8 mouse cellular contexts compared by ENCODE assay signal in the genomic region with DNA sequence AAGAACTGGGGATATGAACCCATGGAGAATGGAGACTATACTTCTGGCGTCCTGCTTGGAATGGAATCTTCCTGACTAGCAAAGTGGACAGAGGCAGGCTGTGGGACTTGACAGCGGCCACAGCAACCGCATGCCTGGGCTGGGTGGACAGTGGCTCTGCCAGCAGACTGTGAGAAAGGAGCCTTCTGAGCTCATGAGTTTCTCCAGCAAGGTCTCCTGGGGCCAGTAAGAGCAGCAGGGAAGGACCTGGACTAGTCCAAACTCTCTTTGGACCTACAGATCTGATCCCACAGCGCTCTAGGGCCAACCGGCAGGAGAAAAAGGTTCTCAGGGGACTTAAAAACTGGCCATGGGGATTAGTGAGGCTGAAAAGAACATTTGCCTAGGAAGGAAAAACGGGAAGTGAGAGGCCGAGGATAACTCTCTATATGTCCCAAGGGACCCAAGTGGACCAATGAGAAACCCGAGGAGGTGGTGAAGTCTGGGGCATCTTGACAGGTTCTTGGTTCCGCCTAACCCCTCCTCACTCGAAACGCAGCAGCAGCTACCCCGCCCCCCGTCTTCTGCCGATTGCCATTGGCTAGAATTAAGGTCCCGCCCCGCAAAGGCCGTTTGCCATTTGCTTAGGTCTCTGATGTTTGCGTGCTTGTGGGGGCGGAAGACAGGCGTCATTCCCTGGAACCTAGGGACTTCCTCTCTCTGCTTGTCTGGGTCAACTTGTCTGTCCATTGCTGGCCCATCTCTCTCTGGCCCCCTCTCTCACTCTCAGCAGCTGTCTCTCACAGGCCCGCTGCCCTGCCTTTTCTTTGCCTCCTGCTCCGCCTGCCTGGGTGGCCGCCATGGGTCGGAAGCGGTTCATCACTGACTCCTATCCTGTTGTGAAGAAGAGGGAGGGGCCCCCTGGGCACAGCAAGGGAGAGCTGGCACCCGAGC. TPM values are rescaled to one million over a fixed set of nuclear protein-coding genes. Genes with fewer than 3 reads are reported as not detected.
A peak's percentile ranks its signal among the peaks of the same experiment; 100 is the strongest.
DNase-seq lines count a peak whose midpoint lies in the region; ATAC-seq and TF ChIP-seq lines count a peak whose summit lies in the region.

A gene (plus strand): TSS at position 647 of the 933 bp plus-strand sequence.

- peak within 1 kb of the TSS; percentile 59 for H3K9ac ChIP-seq in hindbrain, postnatal 0 days (replicated peaks; ENCODE audit: low read length)

- peak; percentile 79 for ATAC-seq in common myeloid progenitor, adult 5-6 weeks (replicated peaks; ENCODE audit: low read depth, poor library complexity, severe bottlenecking)
- peak; percentile 95 for ATAC-seq in hindbrain, postnatal 0 days

- H3K36me3 ChIP-seq in hindbrain, postnatal 0 days (ENCODE audit: insufficient read depth, low read length), result no peaks in the 10 kb centered on the region
- peaks cover 10% of the 10 kb centered on the region for H3K36me3 ChIP-seq in megakaryocyte, embryonic 14.5 days (replicated peaks; ENCODE audit: low read length)

- no peaks in the 10 kb centered on the region for H3K9me3 ChIP-seq in hindbrain, postnatal 0 days (ENCODE audit: low read length)
- no peaks in the 10 kb centered on the region for H3K9me3 ChIP-seq in megakaryocyte, embryonic 14.5 days

- peaks cover 6% of the 10 kb centered on the region; the same call in 1 of the 2 replicates for H3K4me1 ChIP-seq in hindbrain, postnatal 0 days (ENCODE audit: insufficient read depth, low read length)
- peaks cover 74% of the 10 kb centered on the region for H3K4me1 ChIP-seq in megakaryocyte, embryonic 14.5 days

- peak within 1 kb of the TSS; percentile 98 for H3K27ac ChIP-seq in gastrocnemius, adult 2 months
- peak within 1 kb of the TSS; percentile 77 for H3K27ac ChIP-seq in hindbrain, postnatal 0 days

- 11% methylated on average over 26 of the region's 26 CpGs for WGBS in hindbrain, postnatal 0 days

- H3K4me3 ChIP-seq in gastrocnemius, adult 2 months, result peak within 1 kb of the TSS; percentile 89
- H3K4me3 ChIP-seq in hindbrain, postnatal 0 days (ENCODE audit: low read length), result peak within 1 kb of the TSS; percentile 44
- H3K4me3 ChIP-seq in megakaryocyte, embryonic 14.5 days (replicated peaks), result peak within 1 kb of the TSS; percentile 95

- peak; percentile 95 for DNase-seq in ZHBTc4 (ENCODE audit: low read depth, low spot score)
- DNase-seq in gastrocnemius, adult 2 months, result peak; percentile 99
- peak; percentile 97 for DNase-seq in hindbrain, postnatal 0 days (ENCODE audit: low spot score)
- peak; percentile 85 to 98 for DNase-seq in left cerebral cortex, adult 8-10 months (ENCODE audit: low spot score in 2 of 2)
- peak; percentile 98 to 99 for DNase-seq in right cerebral cortex, postnatal 10 days (ENCODE audit: low spot score in 2 of 2)
- peak; percentile 92 for DNase-seq in urinary bladder, postnatal 25 days (ENCODE audit: low spot score)

- intact Hi-C loops in gastrocnemius, adult 2 months (cut with DNase I), result no loop called here

- peak within 1 kb of the TSS; percentile 80 for H3K4me2 ChIP-seq in hindbrain, postnatal 0 days (ENCODE audit: low read depth, low read length)

- no peaks in the 10 kb centered on the region for H3K27me3 ChIP-seq in hindbrain, postnatal 0 days (ENCODE audit: insufficient read depth, low read length)
- peaks cover 15% of the 10 kb centered on the region for H3K27me3 ChIP-seq in megakaryocyte, embryonic 14.5 days (replicated peaks)

- no peak for TF ChIP-seq CTCF in gastrocnemius, adult 2 months (IDR thresholded peaks at IDR 0.05)
- TF ChIP-seq CTCF in hindbrain, postnatal 0 days (IDR thresholded peaks at IDR 0.05; ENCODE audit: low read depth), result no peak

RNA-seq across cellular contexts. Expression of the gene that starts here (rescaled TPM):
- 64.3 and 74.0 TPM in 2 replicates for total RNA-seq in common myeloid progenitor, adult 5-6 weeks (2017)
- 10 to 100 TPM; 13.6 to 16.4 TPM for total RNA-seq in gastrocnemius, adult 2 months (2021)
- total RNA-seq in hindbrain, postnatal 0 days (2014; rRNA removed), result 28.1 and 28.7 TPM in 2 replicates
- 24.5 and 26.2 TPM in 2 replicates for polyA plus RNA-seq in hindbrain, postnatal 0 days (2015; fragmentation: Nextera tagmentation; extraction: Ambion mirVana)
- 10 to 100 TPM; 16.1 to 23.6 (median 22.1) TPM for total RNA-seq in left cerebral cortex, adult 8-10 months (2022)
- 67.5 and 91.7 TPM in 2 replicates for polyA plus RNA-seq in megakaryocyte, embryonic 14.5 days (2012; ENCODE audit: insufficient read depth, low replicate concordance)

Comparison
In these comparisons a context has a peak if more than half of its experiments do, and no peak if none do; other contexts are left out.
1. Peak in every context shown above with its lines: DNase-seq, ATAC-seq, H3K4me3 ChIP-seq and H3K27ac ChIP-seq.
2. H3K4me3 ChIP-seq: peak in every context shown above with its lines; median percentile 95 in megakaryocyte, embryonic 14.5 days; 89 in gastrocnemius, adult 2 months; 44 in hindbrain, postnatal 0 days.